Mouse (Mus musculus) forelimb bud, embryonic 11.5 days (tissue): ENCODE results near the gene Olfr1043.
"Not testable (repeated sequence)": the region's sequence is repeated elsewhere in the genome, so short reads cannot be mapped to it uniquely, and the experiment has no call there.

Experiments
- DNase-seq: peaks from one replicate; pipeline ENCODE4 v3.0.0-alpha.2; 2012; ENCODE audit warnings: low read depth, low spot score

Gene Olfr1043

DNA sequence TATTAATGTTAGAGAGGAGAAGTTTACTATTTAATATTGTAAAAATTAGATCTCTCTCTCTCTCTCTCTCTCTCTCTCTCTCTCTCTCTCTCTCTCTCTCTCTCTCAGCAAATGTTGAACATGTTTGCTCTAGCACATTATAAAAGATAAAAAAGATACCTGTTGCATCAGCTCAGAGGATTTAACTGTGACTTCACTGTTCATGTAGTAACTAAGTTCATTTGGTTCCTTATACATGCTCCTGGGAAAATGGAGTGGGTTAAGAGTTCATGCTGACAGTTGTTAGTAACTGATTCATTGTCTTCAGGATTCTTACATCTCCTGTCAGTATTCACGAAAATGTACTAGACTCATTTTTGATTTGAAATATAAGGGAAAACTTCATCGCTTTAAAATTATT lies at the start of gene Olfr1043:
Gene Olfr1043, minus strand, starts transcription at position 101 of the 400 bp plus-strand sequence.
- no peak for DNase-seq

- DNase-seq = no peak
These were observed 35.6 kb upstream of the Olfr1043 start, which contains the start of gene Olfr1045 for GRCm38 (mm10) chr2:86202909-86203308. Gene Olfr1045 (minus strand): TSS chr2:86203009.

GRCm38 (mm10) chr2:86195863-86196262 lies 28.5 kb upstream of the Olfr1043 start:
- no peak for DNase-seq

DNA sequence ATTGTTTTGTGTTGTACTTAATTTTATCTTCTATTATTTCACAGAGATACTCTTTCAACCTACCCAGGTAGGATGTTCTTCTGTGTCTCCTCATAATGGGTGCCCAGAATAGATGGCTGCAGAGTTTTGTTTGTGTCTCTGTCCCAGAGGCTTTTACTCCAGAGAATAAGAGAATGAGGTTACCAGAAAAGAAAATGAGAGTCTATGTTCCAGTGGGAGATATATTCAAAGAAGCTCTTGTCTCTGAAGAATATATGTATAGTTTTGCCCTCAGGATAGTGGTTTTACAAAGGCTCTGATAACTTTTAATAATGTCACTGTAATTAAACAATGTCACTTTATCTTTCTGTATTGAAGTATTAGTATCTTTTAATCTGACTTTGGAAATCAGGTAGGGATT lies 18.3 kb upstream of the Olfr1043 start, which contains the start of gene Olfr52:
Gene Olfr52, minus strand, starts transcription at position 101 of the 400 bp plus-strand sequence.
- no peak for DNase-seq

GRCm38 (mm10) chr2:86179950-86180349 lies 12.6 kb upstream of the Olfr1043 start:
- DNase-seq = no peak

DNA sequence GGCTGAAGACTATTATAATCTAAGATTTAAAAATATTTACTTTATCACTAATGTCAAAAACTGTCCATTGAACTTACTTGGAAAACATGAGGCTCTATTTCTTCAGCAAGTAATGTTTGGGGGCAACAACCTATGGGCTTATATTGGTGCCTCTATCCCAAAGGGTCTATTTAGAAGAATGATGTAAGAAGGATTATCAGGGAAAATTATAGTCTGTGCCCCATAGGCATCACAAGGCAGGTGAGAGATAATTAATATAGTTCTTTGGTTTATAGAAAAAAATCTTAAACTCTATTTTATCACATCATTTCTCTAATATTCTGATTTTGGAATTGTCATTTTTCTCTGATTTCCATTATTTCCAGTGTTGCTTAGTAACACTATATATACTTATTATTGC lies 10.4 kb upstream of the Olfr1043 start, which contains the start of gene Olfr1044:
Gene Olfr1044, minus strand, starts transcription at position 101 of the 400 bp plus-strand sequence.
- no peak for DNase-seq

DNA sequence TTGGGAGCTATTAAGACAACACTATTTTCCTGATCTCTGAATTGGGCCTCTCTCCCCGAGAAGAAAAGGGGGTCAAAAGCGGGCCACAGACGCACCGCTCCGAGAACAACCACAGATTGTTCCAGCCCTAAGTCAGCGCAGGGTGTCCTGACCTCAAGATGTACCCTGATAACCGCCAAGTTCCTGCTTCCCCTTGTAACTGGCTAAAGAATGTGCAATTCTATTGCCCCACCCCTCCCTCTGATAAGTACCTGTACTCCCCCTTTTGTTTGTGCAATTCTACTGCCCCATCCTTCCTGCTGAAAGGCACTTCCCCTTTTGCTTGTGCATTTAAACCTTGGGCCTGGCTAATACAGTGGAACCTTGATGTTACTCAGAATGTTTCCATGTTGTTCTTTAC lies 8.1 kb upstream of the Olfr1043 start:
- not testable (repeated sequence) for DNase-seq

DNA sequence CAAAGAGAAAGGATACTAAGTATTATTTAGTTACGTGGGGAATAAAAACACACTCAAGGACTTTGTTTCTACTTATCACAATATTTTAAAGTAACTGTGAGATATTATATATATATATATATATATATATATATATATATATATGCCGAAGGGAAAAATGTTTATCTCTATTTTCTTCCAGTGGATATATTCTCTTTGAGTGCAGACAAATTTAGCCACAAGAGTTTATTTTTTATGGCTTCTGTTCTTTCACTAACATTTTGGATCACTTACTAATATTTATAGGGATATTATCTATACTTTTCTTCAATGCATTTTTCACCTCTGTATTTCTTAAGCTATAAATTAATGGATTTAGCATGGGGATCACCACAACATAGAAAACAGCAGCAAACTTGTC lies 5.6 kb downstream of the Olfr1043 start, which contains the start of gene Olfr1042:
Gene Olfr1042, minus strand, starts transcription at position 101 of the 400 bp plus-strand sequence.
- DNase-seq = no peak

GRCm38 (mm10) chr2:86146632-86147031 lies 20.7 kb downstream of the Olfr1043 start, which contains the start of gene Olfr1040:
Gene Olfr1040 (minus strand): TSS chr2:86146732.
- no peak for DNase-seq

DNA sequence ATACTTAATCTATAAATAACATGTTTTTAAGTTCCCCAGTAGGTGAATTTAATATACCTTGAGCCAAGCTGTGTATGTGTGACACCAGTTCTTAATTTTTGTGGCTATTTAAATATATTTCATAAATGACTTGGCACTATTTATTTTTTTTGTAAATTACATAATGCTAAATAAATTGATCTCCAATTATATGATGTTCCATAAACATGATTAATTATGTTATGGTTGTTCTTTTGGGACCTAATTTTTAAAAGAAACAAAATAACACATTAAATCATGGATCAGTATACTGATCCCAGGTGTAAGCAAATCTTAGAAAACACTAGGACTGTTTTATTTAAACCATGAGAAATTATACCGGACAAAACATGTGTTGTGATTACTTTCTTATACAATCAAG lies 31.5 kb downstream of the Olfr1043 start, which contains the start of gene Olfr1039:
Gene Olfr1039, minus strand, starts transcription at position 101 of the 400 bp plus-strand sequence.
- DNase-seq = no peak
